Mouse (Mus musculus) granulocyte monocyte progenitor cell, adult 5-6 weeks (primary cell): ENCODE measurements at regions not wholly inside any gene's neighbourhood (a gene's known extent, or its start where the extent isn't known, plus 50 kb on each side); places are given as distances from the start of the nearest gene placed in this dataset.

Experiments
- ATAC-seq: replicated peaks from 2 replicates; pipeline ENCODE4 v1.8.0; 2016; ENCODE audit warnings: mild to moderate bottlenecking, moderate TSS enrichment, inconsistent platforms; ENCODE audit not compliant: poor library complexity, severe bottlenecking

DNA sequence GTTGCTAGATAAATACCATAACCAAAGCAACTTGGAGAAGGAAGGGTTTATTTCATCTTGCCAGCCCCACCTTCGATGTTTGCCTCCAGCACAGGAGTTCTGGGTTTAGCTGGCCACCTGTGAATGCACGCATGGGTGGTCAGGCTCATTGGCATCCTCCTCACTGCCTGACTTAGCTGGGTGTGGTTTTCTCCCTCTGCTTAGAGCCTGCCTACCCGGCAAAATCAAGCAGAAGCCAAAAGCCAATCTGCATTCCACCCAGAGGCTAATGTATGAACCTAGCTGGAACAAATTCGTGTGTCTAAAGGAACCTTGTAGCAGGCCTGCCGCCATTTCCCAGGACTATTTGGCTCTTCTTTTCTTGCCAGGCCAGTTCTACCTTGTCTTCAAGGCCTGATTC lies 58.7 kb upstream of the Sox13 start:
- ATAC-seq, result no peak

DNA sequence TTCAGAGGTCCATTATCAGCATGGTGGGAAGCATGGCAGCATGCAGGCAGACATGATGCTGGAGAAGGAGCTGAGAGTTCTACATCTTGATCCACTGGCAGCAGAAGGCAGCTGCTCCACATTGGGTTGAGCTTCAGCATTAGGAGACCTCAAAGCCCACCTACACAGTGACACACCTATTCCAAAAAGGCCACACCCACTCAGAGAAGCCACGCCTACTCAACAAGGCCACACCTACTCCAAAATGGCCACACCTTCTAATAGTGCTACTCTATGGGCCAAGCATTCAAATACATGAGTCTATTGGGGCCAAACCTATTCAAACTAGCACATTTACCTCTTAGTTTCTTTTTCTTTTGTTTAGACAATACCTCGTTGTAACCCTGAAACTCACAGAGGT lies 50.4 kb upstream of the Sox13 start:
- no peak for ATAC-seq
